Mouse (Mus musculus) retina, postnatal 1 day (tissue): Measurements from ENCODE around the gene Itga9.

Experiments
- DNase-seq: peaks from one replicate; pipeline ENCODE4 v3.0.0-alpha.2; 2012

Itga9 gene

DNA sequence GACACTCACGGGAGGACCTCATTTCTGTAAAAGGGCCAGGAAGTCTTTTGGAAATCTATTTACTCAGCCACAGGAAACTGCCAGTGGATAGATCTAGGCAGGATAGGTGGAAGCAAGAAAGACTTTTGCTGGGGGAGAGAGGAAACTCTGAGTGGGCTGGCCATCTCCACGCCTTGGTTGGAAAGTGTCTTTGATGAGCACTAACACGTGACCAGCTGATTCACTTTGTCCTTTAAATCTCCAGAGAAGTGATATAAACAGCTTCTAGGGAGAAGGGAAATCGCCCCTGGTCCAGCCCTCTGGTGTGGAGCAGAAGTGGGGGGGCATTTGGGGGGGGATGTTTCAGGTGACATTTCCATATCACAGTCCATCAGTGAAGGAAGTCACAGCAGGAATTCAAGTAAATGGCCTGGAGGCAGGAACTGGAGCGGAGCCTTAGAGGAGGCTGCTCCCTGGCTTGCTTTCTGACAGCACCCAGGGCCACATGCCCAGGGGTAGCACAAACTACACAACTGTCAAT, 124.4 kb downstream of the Itga9 start:
- DNase-seq, result no peak

GRCm38 (mm10) chr9:118731650-118732049, 125.2 kb downstream of the Itga9 start:
- DNase-seq, result no peak

DNA sequence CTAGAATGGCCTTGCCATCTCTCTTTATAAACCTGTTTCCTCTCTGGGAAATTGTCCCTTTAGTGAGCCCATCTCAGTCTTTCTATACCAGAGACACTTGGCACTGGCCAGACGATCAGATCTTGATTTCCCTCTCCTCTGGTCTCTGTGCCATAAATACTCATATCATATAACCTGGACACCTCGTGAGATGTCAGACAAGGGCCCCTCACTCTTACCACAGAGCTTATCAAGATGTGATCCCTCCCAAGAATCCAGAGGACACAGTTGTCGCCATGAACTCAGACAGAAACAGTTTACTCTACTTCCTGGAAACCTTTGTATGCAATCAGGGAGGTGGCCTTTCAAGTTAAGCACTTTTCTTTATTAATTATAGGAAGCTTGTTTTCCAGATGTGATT, 127.1 kb downstream of the Itga9 start:
- DNase-seq, result no peak

DNA sequence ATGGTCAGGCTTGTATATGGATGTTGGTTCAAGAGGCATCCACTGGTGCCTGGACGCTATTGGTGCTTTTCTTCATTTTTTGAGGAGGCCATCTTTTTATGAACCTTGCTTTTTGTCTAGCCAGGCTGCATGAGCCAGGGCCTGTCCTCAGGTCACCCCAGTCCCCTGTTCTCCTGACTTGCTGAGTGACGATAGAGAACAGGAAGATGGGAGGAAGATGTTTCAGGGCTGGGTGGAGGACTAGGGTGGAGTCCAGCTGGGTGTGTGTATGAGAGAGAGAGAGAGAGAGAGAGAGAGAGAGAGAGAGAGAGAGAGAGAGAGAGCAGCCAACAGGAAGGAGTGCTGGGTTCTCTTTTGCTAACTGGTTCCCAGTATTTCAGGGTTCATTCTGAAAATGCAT, 130.6 kb downstream of the Itga9 start:
- DNase-seq, result no peak

- DNase-seq, result no peak
These were observed 131.2 kb downstream of the Itga9 start for GRCm38 (mm10) chr9:118737601-118738137.

DNA sequence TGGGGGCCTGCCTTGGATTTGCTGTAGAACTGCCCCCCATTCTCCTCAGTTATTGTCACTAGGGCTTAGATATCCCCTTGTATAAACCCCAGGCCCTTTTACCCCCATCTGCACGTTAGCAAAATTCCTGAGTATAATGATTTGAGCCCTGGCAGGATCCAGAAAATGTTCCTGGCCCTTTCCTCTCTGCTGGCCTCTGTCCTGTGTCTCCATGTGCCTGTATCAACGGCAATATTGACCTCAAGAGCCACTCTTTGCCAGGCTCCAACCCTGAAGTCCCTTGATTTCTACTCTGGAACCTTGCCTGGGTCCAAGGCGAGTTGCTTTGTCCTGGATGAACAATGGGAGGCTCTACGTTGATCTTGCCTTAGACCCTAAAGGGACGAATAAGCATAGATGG, 131.8 kb downstream of the Itga9 start:
- DNase-seq, result no peak

DNA sequence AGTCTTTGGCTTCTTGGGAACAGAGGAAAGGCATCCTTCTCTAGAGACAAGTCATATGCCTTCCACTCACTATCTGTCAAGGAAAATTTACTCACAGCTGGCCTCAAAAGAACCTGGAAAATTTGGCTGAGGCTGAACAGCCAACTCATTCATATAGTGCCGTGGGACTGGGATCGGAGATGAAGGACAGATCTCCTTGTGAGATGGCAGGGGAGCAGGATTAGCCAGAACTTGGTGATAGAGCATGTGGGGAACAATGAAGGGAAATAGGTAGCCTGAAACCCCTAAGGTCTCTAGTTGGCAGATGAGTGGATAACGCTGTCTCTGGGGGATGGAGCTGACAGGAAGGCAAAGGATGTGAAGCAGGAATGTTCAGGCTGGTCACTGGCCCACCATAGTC, 132.6 kb downstream of the Itga9 start:
- no peak for DNase-seq

GRCm38 (mm10) chr9:118739659-118740058, 133.2 kb downstream of the Itga9 start:
- DNase-seq, result no peak

DNA sequence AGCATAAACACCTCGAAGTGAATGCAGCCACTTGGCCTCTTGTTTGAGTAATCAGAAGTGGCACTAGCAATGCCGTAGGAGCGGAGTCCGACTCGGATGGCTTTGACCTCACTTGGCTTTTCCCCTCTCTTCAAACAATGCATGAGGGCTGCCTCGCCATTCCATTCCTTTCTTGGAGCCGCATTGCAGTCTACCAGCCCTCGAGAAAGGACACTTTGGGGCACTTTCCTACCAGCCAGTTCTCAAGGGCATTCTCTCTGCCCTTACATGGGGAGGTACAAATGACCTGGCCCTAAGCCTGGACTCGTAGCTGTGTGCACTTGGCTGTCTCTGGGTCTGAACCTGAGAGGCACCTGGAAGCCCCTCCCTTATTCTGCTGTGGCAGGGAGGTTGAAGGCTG, 134.8 kb downstream of the Itga9 start:
- no peak for DNase-seq

- no peak for DNase-seq
These were observed 143.0 kb downstream of the Itga9 start for GRCm38 (mm10) chr9:118749335-118749949.

DNA sequence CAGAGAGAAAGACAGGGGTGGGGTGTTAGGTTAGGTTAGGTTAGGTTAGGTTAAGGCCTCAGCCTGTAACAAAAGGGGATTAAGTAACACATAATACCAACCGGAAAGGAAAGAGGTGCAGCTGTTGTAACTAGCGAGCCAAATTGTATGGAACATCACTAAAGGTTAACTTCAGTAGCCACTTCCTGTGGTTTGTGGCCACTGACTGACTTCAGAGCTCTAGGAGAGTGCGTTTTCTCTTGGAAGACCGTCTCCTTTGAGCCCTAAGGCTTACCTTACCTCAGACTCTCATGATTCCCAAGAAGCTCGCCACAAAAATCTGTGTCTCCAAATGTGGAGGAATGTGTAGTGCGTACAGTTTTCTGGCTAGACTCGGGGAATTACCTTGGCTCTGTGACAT, 144.3 kb downstream of the Itga9 start:
- DNase-seq, result no peak

GRCm38 (mm10) chr9:118752376-118752775, 145.9 kb downstream of the Itga9 start:
- DNase-seq, result no peak

DNA sequence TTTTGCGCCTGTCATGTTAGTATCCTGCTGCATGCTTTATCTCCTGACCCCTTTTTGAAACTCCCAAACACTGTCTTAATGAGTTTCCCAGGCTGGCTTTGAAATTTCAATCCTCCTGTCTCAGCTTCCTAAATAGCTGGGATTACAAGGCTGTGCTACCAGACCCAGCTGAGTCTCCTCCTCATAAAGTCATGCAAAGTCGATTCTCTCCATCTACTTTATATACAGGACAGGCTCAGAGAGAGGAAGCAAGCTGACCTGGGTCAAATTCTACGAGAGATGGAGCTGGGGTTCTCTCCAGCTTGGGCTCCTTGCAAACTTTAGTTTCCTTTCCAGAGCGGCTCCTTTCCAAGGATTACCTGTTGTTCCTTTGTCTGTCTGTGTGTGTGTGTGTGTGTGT, 153.0 kb downstream of the Itga9 start:
- DNase-seq, result no peak

DNA sequence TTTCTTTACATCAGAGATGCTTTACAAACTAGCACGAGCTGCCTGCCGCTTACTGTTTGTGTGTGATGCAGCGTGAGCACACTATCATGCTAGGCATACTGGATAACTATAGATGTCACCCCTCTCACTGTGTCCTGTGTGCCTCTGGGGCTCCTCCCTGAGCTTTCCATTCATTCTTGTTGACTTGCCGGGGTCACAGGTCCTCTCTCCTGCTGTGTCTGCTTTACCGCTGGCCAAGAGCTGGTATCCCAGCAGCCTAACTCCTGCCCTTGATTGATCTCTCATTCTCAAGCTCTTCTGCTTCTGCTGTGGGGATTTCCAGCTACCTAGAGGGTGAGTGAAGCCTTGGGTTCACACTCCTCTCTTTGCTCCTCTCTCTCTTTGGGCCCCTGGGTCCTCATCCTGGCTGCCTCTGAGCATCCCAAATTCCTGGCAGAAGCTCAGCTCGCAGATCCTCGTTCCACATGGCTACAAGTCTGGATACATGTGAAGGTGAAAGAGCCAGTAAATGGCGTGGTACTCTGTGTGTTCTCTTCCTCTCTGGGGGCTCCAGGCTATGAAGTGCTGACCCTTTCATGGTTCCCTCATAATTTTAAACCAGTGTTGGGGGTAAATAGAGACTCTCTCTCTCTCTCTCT, 155.6 kb downstream of the Itga9 start:
- peak; percentile 44 for DNase-seq

- peak; percentile 62 for DNase-seq
These were observed 156.3 kb downstream of the Itga9 start for GRCm38 (mm10) chr9:118762759-118763158.

GRCm38 (mm10) chr9:118763203-118763602, 156.7 kb downstream of the Itga9 start:
- no peak for DNase-seq

- no peak for DNase-seq
These were observed 157.2 kb downstream of the Itga9 start for GRCm38 (mm10) chr9:118763646-118764045.

- DNase-seq, result no peak
These were observed 158.6 kb downstream of the Itga9 start for GRCm38 (mm10) chr9:118765059-118765458.

- DNase-seq, result no peak
These were observed 160.5 kb downstream of the Itga9 start for GRCm38 (mm10) chr9:118767008-118767407.

- peak; percentile 50 for DNase-seq
These were observed 162.1 kb downstream of the Itga9 start for GRCm38 (mm10) chr9:118768596-118768995.

GRCm38 (mm10) chr9:118770366-118770765, 163.9 kb downstream of the Itga9 start:
- peak; percentile 59 for DNase-seq

DNA sequence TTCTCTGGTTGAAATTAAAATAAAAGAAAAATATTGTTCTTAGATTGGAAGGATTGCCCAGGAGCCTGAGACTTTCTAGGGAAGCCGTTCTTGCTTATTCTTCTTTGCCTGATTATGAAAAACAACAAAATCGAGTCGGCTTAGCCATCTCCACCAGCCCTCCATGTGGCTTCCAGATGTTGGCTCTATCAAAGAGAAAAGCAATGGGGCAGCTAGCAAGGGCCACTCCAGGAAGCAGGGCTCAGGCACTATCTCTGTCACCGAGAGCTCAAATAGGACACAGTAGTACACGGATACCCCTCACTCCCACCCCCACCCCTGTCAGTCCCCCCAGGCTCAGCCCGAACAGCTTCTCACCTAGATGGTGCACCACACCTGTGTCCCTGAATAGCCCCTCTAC, 168.2 kb downstream of the Itga9 start:
- DNase-seq, result no peak

GRCm38 (mm10) chr9:118776880-118777438, 170.5 kb downstream of the Itga9 start:
- no peak for DNase-seq

DNA sequence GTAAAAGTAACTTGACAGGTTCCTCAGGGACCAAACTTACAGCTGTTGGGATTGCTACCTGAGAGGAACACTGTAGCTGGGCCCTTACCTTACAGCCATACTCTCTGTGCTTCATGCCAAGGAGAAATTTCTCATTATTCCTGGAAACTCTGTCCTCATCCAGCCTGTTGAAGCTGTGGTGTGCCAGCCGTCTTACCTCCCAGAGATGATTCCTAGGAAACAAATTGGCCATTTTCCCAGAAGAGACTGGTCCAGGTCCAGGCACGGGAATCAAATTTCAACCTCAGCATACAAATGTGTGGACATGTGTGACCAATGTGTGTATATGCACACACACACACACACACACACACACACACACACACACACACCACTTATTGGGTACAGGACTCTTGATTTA, 172.1 kb downstream of the Itga9 start:
- no peak for DNase-seq
